9 mouse cellular contexts compared by ENCODE assay signal in genomic region chr7:24505447-24506064, GRCm38 (mm10). TPM values are rescaled to one million over a fixed set of nuclear protein-coding genes. Genes with fewer than 3 reads are reported as not detected.
DNase-seq lines count a peak whose midpoint lies in the region; ATAC-seq and TF ChIP-seq lines count a peak whose summit lies in the region.
"Had no signal": no experiment of that assay in that cellular context is flagged by ENCODE, and none has a peak within 500 bp of the region (broad histone marks: within the 10 kb centered on the region; RNA-seq: fewer than 3 reads in every experiment).

No protein-coding gene starts in this region.

- no peak for ATAC-seq in intestine, embryonic 14.5 days (replicated peaks; ENCODE audit: low FRiP score, low TSS enrichment, low read depth)
- no peak for ATAC-seq in intestine, embryonic 16.5 days
- no peak for ATAC-seq in hindbrain, embryonic 12.5 days (ENCODE audit: low FRiP score)
- ATAC-seq in midbrain, embryonic 15.5 days (replicated peaks), result no peak

- H3K9ac ChIP-seq in intestine, embryonic 14.5 days (ENCODE audit: low read length), result no peak overlapping the region
- H3K9ac ChIP-seq in intestine, embryonic 16.5 days (ENCODE audit: low read depth, low read length), result no peak overlapping the region
- peak overlapping the region; percentile 24; the same call in 1 of the 2 replicates for H3K9ac ChIP-seq in hindbrain, embryonic 12.5 days
- no peak overlapping the region for H3K9ac ChIP-seq in midbrain, embryonic 15.5 days

- H3K27ac ChIP-seq in intestine, embryonic 14.5 days (ENCODE audit: low read depth), result no peak overlapping the region
- no peak overlapping the region for H3K27ac ChIP-seq in intestine, embryonic 16.5 days (ENCODE audit: low read length)
- 0 out of 2 replicates have a peak overlapping the region, but pooled peaks have one; percentile 4 for H3K27ac ChIP-seq in cortical plate, adult 2 months (ENCODE audit: insufficient read depth, low read length)
- H3K27ac ChIP-seq in hindbrain, embryonic 12.5 days, result peak overlapping the region; percentile 99
- H3K27ac ChIP-seq in midbrain, embryonic 15.5 days, result peak overlapping the region; percentile 97

- intact Hi-C loops in left cerebral cortex, postnatal 4 days (cut with DNase I), result no loop called here

- peak overlapping the region; percentile 76; the same call in 1 of the 2 replicates for H3K4me3 ChIP-seq in intestine, embryonic 14.5 days (ENCODE audit: low read depth, low read length)
- no peak overlapping the region for H3K4me3 ChIP-seq in intestine, embryonic 16.5 days (ENCODE audit: low read length)
- H3K4me3 ChIP-seq in cortical plate, adult 2 months (ENCODE audit: insufficient read depth, low read length), result no peak overlapping the region; the same call in 1 of the 2 replicates
- no peak overlapping the region for H3K4me3 ChIP-seq in hindbrain, embryonic 12.5 days
- no peak overlapping the region for H3K4me3 ChIP-seq in midbrain, embryonic 15.5 days

- H3K27me3 ChIP-seq in intestine, embryonic 14.5 days (replicated peaks; ENCODE audit: control insufficient read depth, insufficient read depth, low read length), result peaks cover 11% of the 10 kb centered on the region
- peaks cover 8% of the 10 kb centered on the region; the same call in 1 of the 2 replicates for H3K27me3 ChIP-seq in intestine, embryonic 16.5 days (replicated peaks; ENCODE audit: control insufficient read depth, insufficient read depth, low read length)
- 0 out of 2 replicates have a peak, but pooled peaks cover 5% of the 10 kb centered on the region for H3K27me3 ChIP-seq in hindbrain, embryonic 12.5 days
- H3K27me3 ChIP-seq in midbrain, embryonic 15.5 days (replicated peaks), result no peaks in the 10 kb centered on the region

- no peak for TF ChIP-seq POLR2A in cortical plate, adult 2 months (IDR thresholded peaks at IDR 0.05; ENCODE audit: extremely low read depth, insufficient read depth, low read length)

- H3K4me2 ChIP-seq in intestine, embryonic 14.5 days (ENCODE audit: low read length), result peak overlapping the region; percentile 59
- H3K4me2 ChIP-seq in intestine, embryonic 16.5 days (ENCODE audit: low read depth, low read length), result no peak overlapping the region; the same call in 1 of the 2 replicates
- peak overlapping the region; percentile 79 for H3K4me2 ChIP-seq in hindbrain, embryonic 12.5 days (replicated peaks)
- peak overlapping the region; percentile 57 for H3K4me2 ChIP-seq in midbrain, embryonic 15.5 days

- peaks cover 16% of the 10 kb centered on the region for H3K4me1 ChIP-seq in intestine, embryonic 14.5 days (replicated peaks; ENCODE audit: control insufficient read depth, insufficient read depth, low read length)
- H3K4me1 ChIP-seq in intestine, embryonic 16.5 days (ENCODE audit: control insufficient read depth, insufficient read depth, low read length), result peaks cover 37% of the 10 kb centered on the region
- peaks cover 1% of the 10 kb centered on the region; the same call in 1 of the 2 replicates for H3K4me1 ChIP-seq in cortical plate, adult 2 months (ENCODE audit: control insufficient read depth, insufficient read depth, low read length)
- peaks cover 44% of the 10 kb centered on the region for H3K4me1 ChIP-seq in hindbrain, embryonic 12.5 days
- peaks cover 52% of the 10 kb centered on the region for H3K4me1 ChIP-seq in midbrain, embryonic 15.5 days

- no peak for TF ChIP-seq CTCF in cortical plate, adult 2 months (IDR thresholded peaks at IDR 0.05; ENCODE audit: extremely low read depth, insufficient read depth, low read length)

- peaks cover 3% of the 10 kb centered on the region; the same call in 1 of the 2 replicates for H3K9me3 ChIP-seq in intestine, embryonic 14.5 days (ENCODE audit: control insufficient read depth, low read length)
- peaks cover 6% of the 10 kb centered on the region; the same call in 1 of the 2 replicates for H3K9me3 ChIP-seq in intestine, embryonic 16.5 days (ENCODE audit: control insufficient read depth, low read length)
- H3K9me3 ChIP-seq in hindbrain, embryonic 12.5 days (replicated peaks), result no peaks in the 10 kb centered on the region
- H3K9me3 ChIP-seq in midbrain, embryonic 15.5 days, result no peaks in the 10 kb centered on the region

- no peaks in the 10 kb centered on the region for H3K36me3 ChIP-seq in intestine, embryonic 14.5 days (ENCODE audit: control insufficient read depth, insufficient read depth, low read length)
- H3K36me3 ChIP-seq in intestine, embryonic 16.5 days (ENCODE audit: control insufficient read depth, insufficient read depth, low read length), result no peaks in the 10 kb centered on the region
- peaks cover 24% of the 10 kb centered on the region for H3K36me3 ChIP-seq in hindbrain, embryonic 12.5 days
- H3K36me3 ChIP-seq in midbrain, embryonic 15.5 days (replicated peaks), result peaks cover 18% of the 10 kb centered on the region

- WGBS in intestine, embryonic 14.5 days, result 24% methylated on average over 15 of the region's 15 CpGs
- WGBS in intestine, embryonic 16.5 days, result 30% methylated on average over 15 of the region's 15 CpGs
- 13% methylated on average over 15 of the region's 15 CpGs for WGBS in hindbrain, embryonic 12.5 days
- WGBS in midbrain, embryonic 15.5 days, result 5% methylated on average over 15 of the region's 15 CpGs

- DNase-seq in intestine, embryonic 14.5 days (ENCODE audit: low spot score), result no peak
- DNase-seq in thymus, adult 18-20 months, result no peak
- DNase-seq in layer of hippocampus, adult 8-10 months (ENCODE audit: low spot score in 2 of 2), result no peak
- DNase-seq in left cerebral cortex, postnatal 4 days, result no peak

RNA-seq across cellular contexts. Expression of gene Zfp428, which starts 1.2 kb away (rescaled TPM):
- polyA plus RNA-seq in intestine, embryonic 14.5 days (2014; fragmentation: Nextera tagmentation; extraction: Ambion mirVana), result 30.3 and 33.7 TPM in 2 replicates
- polyA plus RNA-seq in intestine, embryonic 16.5 days (2015; fragmentation: Nextera tagmentation; extraction: Ambion mirVana), result 26.3 and 26.6 TPM in 2 replicates
- 71.7 and 73.4 TPM in 2 replicates for polyA plus RNA-seq in cortical plate, adult 2 months (2012; rRNA removed)
- 155 and 160 TPM in 2 replicates for polyA plus RNA-seq in hindbrain, embryonic 12.5 days (2016; fragmentation: Nextera tagmentation; extraction: Ambion mirVana)
- polyA plus RNA-seq in midbrain, embryonic 15.5 days (2015; fragmentation: Nextera tagmentation; extraction: Ambion mirVana), result 336 and 344 TPM in 2 replicates
- 10 to 100 TPM; 29.7 to 38.9 (median 34.5) TPM for total RNA-seq in layer of hippocampus, adult 8-10 months (2022)
- total RNA-seq in left cerebral cortex, postnatal 4 days (2021), result 100 to 1,000 TPM; 105 to 108 TPM

RNA-seq across cellular contexts. Expression of gene AC161166.1, which starts 6.7 kb away (rescaled TPM):
- polyA plus RNA-seq in intestine, embryonic 14.5 days (2014; fragmentation: Nextera tagmentation; extraction: Ambion mirVana), result 0.40 and 0.46 TPM in 2 replicates
- polyA plus RNA-seq in intestine, embryonic 16.5 days (2015; fragmentation: Nextera tagmentation; extraction: Ambion mirVana), result 0.13 and 0.20 TPM in 2 replicates
- polyA plus RNA-seq in cortical plate, adult 2 months (2012; rRNA removed), result not detected in 2 replicates
- 1.9 TPM in 2 replicates for polyA plus RNA-seq in hindbrain, embryonic 12.5 days (2016; fragmentation: Nextera tagmentation; extraction: Ambion mirVana)
- polyA plus RNA-seq in midbrain, embryonic 15.5 days (2015; fragmentation: Nextera tagmentation; extraction: Ambion mirVana), result 2.1 and 2.2 TPM in 2 replicates
- total RNA-seq in layer of hippocampus, adult 8-10 months (2022), result not detected
- not detected for total RNA-seq in left cerebral cortex, postnatal 4 days (2021)
- total RNA-seq: gastrocnemius, postnatal 4 days had no signal

RNA-seq across cellular contexts. Expression of gene Cadm4, which starts 23.7 kb away (rescaled TPM):
- 0.64 and 1.7 TPM in 2 replicates for polyA plus RNA-seq in intestine, embryonic 14.5 days (2014; fragmentation: Nextera tagmentation; extraction: Ambion mirVana)
- polyA plus RNA-seq in intestine, embryonic 16.5 days (2015; fragmentation: Nextera tagmentation; extraction: Ambion mirVana), result 1.2 and 1.5 TPM in 2 replicates
- polyA plus RNA-seq in cortical plate, adult 2 months (2012; rRNA removed), result 234 and 237 TPM in 2 replicates
- 41.3 and 42.3 TPM in 2 replicates for polyA plus RNA-seq in hindbrain, embryonic 12.5 days (2016; fragmentation: Nextera tagmentation; extraction: Ambion mirVana)
- polyA plus RNA-seq in midbrain, embryonic 15.5 days (2015; fragmentation: Nextera tagmentation; extraction: Ambion mirVana), result 79.2 and 81.1 TPM in 2 replicates
- total RNA-seq in layer of hippocampus, adult 8-10 months (2022), result 100 to 1,000 TPM; 123 to 166 (median 143) TPM
- total RNA-seq in left cerebral cortex, postnatal 4 days (2021), result 100 to 1,000 TPM; 332 to 353 TPM

RNA-seq across cellular contexts. Expression of gene Irgq, which starts 24.9 kb away (rescaled TPM):
- polyA plus RNA-seq in intestine, embryonic 14.5 days (2014; fragmentation: Nextera tagmentation; extraction: Ambion mirVana), result 6.3 and 7.3 TPM in 2 replicates
- polyA plus RNA-seq in intestine, embryonic 16.5 days (2015; fragmentation: Nextera tagmentation; extraction: Ambion mirVana), result 3.3 and 4.1 TPM in 2 replicates
- polyA plus RNA-seq in cortical plate, adult 2 months (2012; rRNA removed), result 52.9 and 53.9 TPM in 2 replicates
- 29.0 and 34.1 TPM in 2 replicates for polyA plus RNA-seq in hindbrain, embryonic 12.5 days (2016; fragmentation: Nextera tagmentation; extraction: Ambion mirVana)
- polyA plus RNA-seq in midbrain, embryonic 15.5 days (2015; fragmentation: Nextera tagmentation; extraction: Ambion mirVana), result 31.8 and 33.2 TPM in 2 replicates
- 10 to 100 TPM; 53.6 to 65.2 (median 60.0) TPM for total RNA-seq in layer of hippocampus, adult 8-10 months (2022)
- 100 to 1,000 TPM; 118 to 120 TPM for total RNA-seq in left cerebral cortex, postnatal 4 days (2021)

RNA-seq across cellular contexts. Expression of gene Pinlyp, which starts 40.4 kb away (rescaled TPM):
- not detected in 2 replicates for polyA plus RNA-seq in intestine, embryonic 14.5 days (2014; fragmentation: Nextera tagmentation; extraction: Ambion mirVana)
- polyA plus RNA-seq in intestine, embryonic 16.5 days (2015; fragmentation: Nextera tagmentation; extraction: Ambion mirVana), result 0.16 TPM in 1 of 2 replicates, not detected in the other
- 0.33 TPM in 1 of 2 replicates, not detected in the other for polyA plus RNA-seq in cortical plate, adult 2 months (2012; rRNA removed)
- not detected in 2 replicates for polyA plus RNA-seq in hindbrain, embryonic 12.5 days (2016; fragmentation: Nextera tagmentation; extraction: Ambion mirVana)
- polyA plus RNA-seq in midbrain, embryonic 15.5 days (2015; fragmentation: Nextera tagmentation; extraction: Ambion mirVana), result not detected in 2 replicates
- under 1 TPM in 1 of 4 experiments, not detected in 3; 0.41 TPM for total RNA-seq in layer of hippocampus, adult 8-10 months (2022)
- under 1 TPM in 1 of 2 experiments, not detected in 1; 0.48 TPM for total RNA-seq in left cerebral cortex, postnatal 4 days (2021)
- total RNA-seq: gastrocnemius, postnatal 4 days had no signal

Comparison
In these comparisons a context has a peak if more than half of its experiments do, and no peak if none do; other contexts are left out.
1. H3K27ac ChIP-seq: peak in cortical plate, adult 2 months (single experiment), hindbrain, embryonic 12.5 days (single experiment) and midbrain, embryonic 15.5 days (single experiment); none in intestine, embryonic 14.5 days (single experiment) and intestine, embryonic 16.5 days (single experiment).
2. RNA of gene Cadm4, which starts 23.7 kb away (polyA plus RNA-seq): 234 to 237 TPM in cortical plate, adult 2 months, 79.2 to 81.1 TPM in midbrain, embryonic 15.5 days and 41.3 to 42.3 TPM in hindbrain, embryonic 12.5 days; 1.2 to 1.5 TPM in intestine, embryonic 16.5 days and 0.64 to 1.7 TPM in intestine, embryonic 14.5 days; every median in the first group is over 10 times any median in the second.